Mouse (Mus musculus) ovary, postnatal 14 days (tissue): ENCODE data around the gene Lrrc41.

Experiments used
- DNase-seq: peaks from one replicate; pipeline ENCODE4 v3.0.0; 2022; ENCODE audit warnings: low spot score

Gene Lrrc41

GRCm38 (mm10) chr4:116143891-116144717 is 69.0 kb downstream of the Lrrc41 start:
- DNase-seq, result peak; percentile 67
